Mouse (Mus musculus): Measurements from ENCODE around the gene Ypel1. TPM values are rescaled to one million over a fixed set of nuclear protein-coding genes. Genes with fewer than 3 reads are reported as not detected.

Gene Ypel1
- 26.7 TPM for polyA plus RNA-seq (2015; fragmentation: Illumina TruSeq; extraction: RNeasy Lipid Tissue Mini Kit (QIAGEN cat#74804); ENCODE audit: low read depth, low replicate concordance)

GRCm38 (mm10) chr16:17069511-17070443, at the start of gene Ypel1:
Gene Ypel1, plus strand, starts transcription at chr16:17069696.

GRCm38 (mm10) chr16:17110771-17111743, 41.6 kb downstream of the Ypel1 start, which contains the start of gene Ppil2:
Gene Ppil2, minus strand, starts transcription at chr16:17111257.

GRCm38 (mm10) chr16:17124871-17125520, 55.5 kb downstream of the Ypel1 start, which contains the start of gene 2610318N02Rik:
Gene 2610318N02Rik, minus strand, starts transcription at chr16:17125167.

GRCm38 (mm10) chr16:17132089-17132905, 62.8 kb downstream of the Ypel1 start, which contains the start of gene Sdf2l1:
Gene Sdf2l1, minus strand, starts transcription at chr16:17132383.

Other genes starting within 250 kb of the Ypel1 start
- 7.5 TPM for gene Spag6l, start 240.2 kb upstream of the Ypel1 start, polyA plus RNA-seq (2015; fragmentation: Illumina TruSeq; extraction: RNeasy Lipid Tissue Mini Kit (QIAGEN cat#74804); ENCODE audit: low read depth, low replicate concordance)
- gene Igll1, start 205.7 kb upstream of the Ypel1 start, polyA plus RNA-seq (2015; fragmentation: Illumina TruSeq; extraction: RNeasy Lipid Tissue Mini Kit (QIAGEN cat#74804); ENCODE audit: low read depth, low replicate concordance) = not detected
- 44.4 TPM for gene Top3b, start 199.0 kb upstream of the Ypel1 start, polyA plus RNA-seq (2015; fragmentation: Illumina TruSeq; extraction: RNeasy Lipid Tissue Mini Kit (QIAGEN cat#74804); ENCODE audit: low read depth, low replicate concordance)
- gene Vpreb1, start 198.9 kb upstream of the Ypel1 start, polyA plus RNA-seq (2015; fragmentation: Illumina TruSeq; extraction: RNeasy Lipid Tissue Mini Kit (QIAGEN cat#74804); ENCODE audit: low read depth, low replicate concordance) = not detected
- 40.1 TPM for gene Ppm1f, start 173.2 kb upstream of the Ypel1 start, polyA plus RNA-seq (2015; fragmentation: Illumina TruSeq; extraction: RNeasy Lipid Tissue Mini Kit (QIAGEN cat#74804); ENCODE audit: low read depth, low replicate concordance)
- gene Mapk1, start 86.3 kb upstream of the Ypel1 start, polyA plus RNA-seq (2015; fragmentation: Illumina TruSeq; extraction: RNeasy Lipid Tissue Mini Kit (QIAGEN cat#74804); ENCODE audit: low read depth, low replicate concordance) = 387 TPM
- gene Ppil2, start 41.6 kb downstream of the Ypel1 start, polyA plus RNA-seq (2015; fragmentation: Illumina TruSeq; extraction: RNeasy Lipid Tissue Mini Kit (QIAGEN cat#74804); ENCODE audit: low read depth, low replicate concordance) = 99.5 TPM
- 2.1 TPM for gene 2610318N02Rik, start 55.5 kb downstream of the Ypel1 start, polyA plus RNA-seq (2015; fragmentation: Illumina TruSeq; extraction: RNeasy Lipid Tissue Mini Kit (QIAGEN cat#74804); ENCODE audit: low read depth, low replicate concordance)
- gene Sdf2l1, start 62.7 kb downstream of the Ypel1 start, polyA plus RNA-seq (2015; fragmentation: Illumina TruSeq; extraction: RNeasy Lipid Tissue Mini Kit (QIAGEN cat#74804); ENCODE audit: low read depth, low replicate concordance) = 27.5 TPM
- gene Ydjc, start 74.9 kb downstream of the Ypel1 start, polyA plus RNA-seq (2015; fragmentation: Illumina TruSeq; extraction: RNeasy Lipid Tissue Mini Kit (QIAGEN cat#74804); ENCODE audit: low read depth, low replicate concordance) = 20.9 TPM
- gene Ccdc116, start 77.5 kb downstream of the Ypel1 start, polyA plus RNA-seq (2015; fragmentation: Illumina TruSeq; extraction: RNeasy Lipid Tissue Mini Kit (QIAGEN cat#74804); ENCODE audit: low read depth, low replicate concordance) = 2.4 TPM
- gene Ube2l3, start 133.0 kb downstream of the Ypel1 start, polyA plus RNA-seq (2015; fragmentation: Illumina TruSeq; extraction: RNeasy Lipid Tissue Mini Kit (QIAGEN cat#74804); ENCODE audit: low read depth, low replicate concordance) = 161 TPM
- gene Rimbp3, start 138.9 kb downstream of the Ypel1 start, polyA plus RNA-seq (2015; fragmentation: Illumina TruSeq; extraction: RNeasy Lipid Tissue Mini Kit (QIAGEN cat#74804); ENCODE audit: low read depth, low replicate concordance) = 1.5 TPM
- gene Hic2, start 163.9 kb downstream of the Ypel1 start, polyA plus RNA-seq (2015; fragmentation: Illumina TruSeq; extraction: RNeasy Lipid Tissue Mini Kit (QIAGEN cat#74804); ENCODE audit: low read depth, low replicate concordance) = 3.7 TPM
- 138 TPM for gene Tmem191c, start 206.4 kb downstream of the Ypel1 start, polyA plus RNA-seq (2015; fragmentation: Illumina TruSeq; extraction: RNeasy Lipid Tissue Mini Kit (QIAGEN cat#74804); ENCODE audit: low read depth, low replicate concordance)

Measured in brain, adult 10 weeks (tissue).